Mouse (Mus musculus) liver, adult 2 months (tissue): ENCODE results near the gene Cacna1h.

Experiments
- CTCF ChIP-seq: fragments of 200-500 bp; IDR thresholded peaks from 2 replicates; pipeline ENCODE4 v1.5.1; 2011; ENCODE audit warnings: low read depth, low read length, control low read depth
- POLR2A ChIP-seq: fragments of 200-500 bp; IDR thresholded peaks from 2 replicates; pipeline ENCODE4 v1.6.1; 2011; ENCODE audit warnings: low read length, control low read depth; ENCODE audit not compliant: insufficient read depth; ENCODE audit errors: extremely low read depth

DNA sequence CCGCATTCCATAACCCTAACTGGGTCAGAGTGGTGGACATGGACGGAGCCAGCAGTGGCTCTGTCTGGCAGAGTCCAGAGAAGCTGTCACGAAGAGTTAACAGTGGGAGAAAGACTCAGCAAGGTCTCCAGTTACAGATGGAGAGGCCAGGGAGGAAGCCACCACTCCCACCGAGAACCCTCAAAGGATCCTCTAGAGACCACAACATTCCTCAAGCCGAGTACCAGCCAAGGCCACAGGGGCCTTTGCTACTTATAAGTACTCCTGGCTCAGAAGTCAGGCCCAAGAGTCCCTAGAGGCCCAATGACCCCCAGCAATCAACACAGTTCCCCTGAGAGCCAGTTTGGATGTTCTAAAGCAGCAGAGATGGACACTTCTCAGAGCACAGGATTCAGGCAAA is 4.3 kb downstream of the Cacna1h start:
- TF ChIP-seq CTCF, result no peak
- no peak for TF ChIP-seq POLR2A
